Mouse (Mus musculus) heart, postnatal 4 days (tissue): Measurements from ENCODE around the gene Tmem182. TPM values are rescaled to one million over a fixed set of nuclear protein-coding genes. Genes with fewer than 3 reads are reported as not detected.

ENCODE experiments used
- DNase-seq: peaks from one replicate; pipeline ENCODE4 v3.0.0; 2021
- total RNA-seq, 2 experiments: library from RNA; stranded (reverse); gene quantifications; 2 replicates each; pipeline ENCODE4 v1.2.3; 2021

The Tmem182 gene
- total RNA-seq: 100 to 1,000 TPM in 1 of 2 experiments, 10 to 100 TPM in 1; 99.0 to 101 TPM

DNA sequence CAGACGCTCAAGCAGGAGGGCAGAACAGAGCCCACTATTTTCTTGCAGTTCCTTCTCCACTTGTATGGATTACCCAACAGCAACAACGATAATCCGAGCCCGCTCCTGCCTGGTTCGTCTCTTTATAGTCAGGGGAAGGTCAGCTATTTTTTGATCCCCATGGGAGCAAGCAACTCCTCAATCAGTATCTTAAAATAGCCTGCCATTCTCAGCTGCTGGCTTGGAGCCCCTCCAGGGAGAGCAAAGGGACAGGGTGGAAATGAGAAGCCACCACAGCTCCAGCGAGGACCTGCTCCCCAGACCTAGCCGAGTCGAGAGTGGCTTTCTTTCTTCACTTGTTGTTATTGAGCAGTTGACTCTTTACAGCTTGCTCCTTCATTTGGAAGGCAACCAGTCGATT, at the start of gene Tmem182:
Tmem182 (plus strand) TSS at position 251 of the 400 bp plus-strand sequence.
- DNase-seq: peak; percentile 85

DNA sequence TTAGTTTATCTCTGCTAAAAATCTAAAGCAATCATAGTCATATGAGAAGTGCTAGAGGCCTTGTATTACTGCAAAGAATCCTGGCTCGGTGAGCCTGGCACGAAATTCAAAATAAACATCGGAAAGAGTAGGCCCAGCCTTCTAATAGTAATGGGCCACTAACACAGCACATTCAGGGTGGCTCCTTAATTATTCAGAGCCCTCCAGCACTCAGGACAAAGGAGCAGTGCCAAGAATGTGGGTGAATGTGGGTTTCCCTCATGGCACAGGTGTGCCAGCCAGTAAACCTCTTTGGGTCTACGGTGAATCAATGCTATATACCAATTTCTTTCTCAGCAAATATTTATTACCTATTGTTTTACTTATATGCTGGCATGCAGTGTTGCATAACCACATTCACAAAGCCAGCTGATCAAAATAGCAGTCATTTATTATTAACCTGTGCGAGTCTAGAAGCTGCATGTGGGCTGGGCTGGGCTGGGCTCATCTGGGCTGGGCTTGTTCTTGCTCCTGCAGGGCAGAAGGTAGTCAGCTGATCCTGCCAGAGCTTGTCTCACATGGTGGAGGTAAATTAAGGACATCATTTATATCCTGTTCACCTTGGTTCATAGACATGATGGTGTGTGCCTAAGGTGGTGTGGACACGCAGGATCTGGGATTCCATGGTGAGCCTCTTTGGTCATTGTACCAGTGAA, 45.5 kb upstream of the Tmem182 start:
- no peak for DNase-seq

DNA sequence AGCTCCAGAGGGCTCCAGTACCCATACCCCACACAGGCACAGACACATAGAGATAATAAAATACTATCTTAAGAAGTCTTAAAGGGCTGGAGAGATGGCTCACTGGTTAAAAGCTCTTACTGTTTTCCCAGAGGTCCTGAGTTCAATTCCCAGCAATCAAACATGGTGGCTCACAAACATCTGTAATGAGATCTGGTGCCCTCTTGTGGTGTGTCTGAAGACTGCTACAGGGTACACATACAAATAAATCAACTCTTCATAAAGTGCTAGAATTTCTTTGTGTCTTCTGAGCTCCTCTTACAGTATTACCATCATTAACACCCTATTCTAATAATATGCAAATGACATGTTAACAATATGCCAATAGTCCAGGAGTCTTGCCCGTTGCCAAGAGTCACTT, 41.4 kb upstream of the Tmem182 start:
- no peak for DNase-seq

DNA sequence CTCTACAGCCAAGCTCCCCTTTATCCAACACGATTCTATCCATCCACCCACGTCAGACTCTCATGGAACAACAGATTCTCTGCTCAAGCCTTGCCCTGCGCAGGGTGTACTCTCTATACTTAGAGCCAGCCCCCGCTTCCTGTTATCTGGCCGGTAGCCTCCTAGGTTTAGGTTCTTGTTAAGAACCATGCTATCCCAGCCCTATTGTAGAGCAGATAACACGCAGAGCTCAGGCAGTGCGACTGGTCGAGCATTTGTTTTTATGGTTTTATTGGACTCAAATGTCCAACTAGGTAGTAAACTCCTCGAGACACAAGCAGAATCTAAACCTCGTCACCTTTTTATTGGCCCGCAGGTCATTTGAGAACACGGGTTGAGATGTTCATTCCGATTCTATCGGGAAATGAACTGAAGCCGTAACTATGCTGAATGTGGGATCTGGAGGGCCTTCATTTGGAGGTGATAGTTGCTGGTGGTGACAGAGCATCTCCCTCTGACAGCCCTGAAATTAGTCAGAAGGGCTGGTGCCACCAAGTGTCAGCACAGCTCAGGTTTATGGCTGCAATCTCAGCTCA, 40.6 kb upstream of the Tmem182 start:
- no peak for DNase-seq

DNA sequence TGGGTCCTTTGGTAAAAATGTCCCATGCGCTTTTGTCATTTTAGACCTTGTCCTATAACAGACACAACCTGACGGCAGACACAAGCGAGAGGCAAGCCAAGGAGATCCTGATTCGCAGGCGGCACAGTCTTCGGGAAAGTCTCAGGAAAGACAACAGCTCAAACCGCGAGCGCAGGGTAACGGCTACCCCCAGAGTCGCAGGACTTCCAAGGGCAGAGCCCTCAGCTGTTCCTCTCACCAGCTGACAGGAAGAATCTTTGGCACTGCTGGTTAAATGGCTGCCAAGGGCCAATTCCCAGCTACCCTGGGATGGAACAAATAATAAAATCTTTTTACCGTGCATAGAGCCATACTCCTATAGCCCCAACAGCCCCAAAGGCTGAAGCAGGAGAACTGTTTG, 39.9 kb upstream of the Tmem182 start:
- DNase-seq: no peak

DNA sequence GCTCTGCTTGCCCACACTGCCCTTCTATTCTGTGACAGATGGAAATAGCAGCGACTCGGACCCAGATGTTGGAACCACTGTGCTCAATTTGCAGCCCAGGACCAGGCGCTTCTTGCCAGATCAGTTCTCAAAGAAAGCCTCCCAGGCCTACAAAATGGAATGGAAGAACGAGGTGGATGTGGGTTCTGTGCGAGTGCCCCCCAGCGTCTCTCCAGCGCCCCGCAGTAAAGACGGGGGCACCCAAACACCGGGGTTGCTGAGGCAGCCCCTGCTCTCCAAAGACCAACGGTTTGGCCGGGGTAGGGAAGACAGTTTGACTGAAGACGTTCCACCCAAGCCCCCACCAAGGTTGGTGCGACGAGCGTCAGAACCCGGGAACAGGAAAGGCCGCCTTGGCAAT, 37.8 kb upstream of the Tmem182 start:
- DNase-seq: no peak

DNA sequence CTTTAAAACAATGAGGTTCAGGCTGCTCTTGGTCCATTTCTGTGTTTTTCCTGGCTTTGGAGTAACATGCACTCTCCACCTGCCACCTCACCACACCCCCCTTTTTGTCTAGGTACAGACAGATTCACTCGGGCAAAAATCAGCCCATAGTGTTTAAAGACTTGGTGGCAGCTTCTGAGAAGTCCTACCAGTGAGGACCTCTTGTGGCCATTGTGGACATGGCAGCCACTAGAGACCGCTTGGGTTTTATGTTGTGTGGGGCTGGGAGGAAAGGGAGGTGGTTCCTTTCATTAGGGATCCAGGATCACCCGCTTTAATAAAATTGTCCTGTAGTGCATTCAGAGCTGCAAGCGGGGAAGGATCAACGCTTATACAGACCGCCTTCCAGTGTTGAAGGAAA, 36.8 kb upstream of the Tmem182 start:
- DNase-seq: peak; percentile 66

DNA sequence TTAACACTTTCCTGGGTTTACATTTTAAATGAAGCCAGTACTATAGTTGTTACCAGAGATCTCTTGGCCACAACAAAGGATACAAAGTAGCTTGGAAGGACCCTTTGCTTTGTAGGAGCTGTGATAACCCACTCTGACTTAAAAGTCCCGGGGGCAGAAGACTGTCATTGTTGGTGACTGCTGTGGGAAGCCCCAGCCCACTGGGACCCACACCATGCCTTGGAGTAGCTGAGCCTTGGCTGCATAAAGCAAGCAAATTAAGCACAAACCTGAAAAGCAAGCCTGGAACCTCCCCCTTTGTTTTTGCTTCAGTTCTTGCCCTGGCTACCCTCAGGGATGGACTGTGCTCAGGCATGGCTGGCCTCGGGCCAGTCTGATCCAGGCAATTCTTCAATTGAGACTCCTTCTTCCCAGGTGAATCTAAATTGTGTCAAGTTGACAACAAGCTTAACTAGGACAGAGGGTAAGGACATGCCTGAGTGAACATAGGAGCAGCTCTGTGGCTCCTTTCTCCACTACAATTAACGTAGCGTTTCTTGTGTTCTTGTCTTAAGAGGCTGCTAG, 36.0 kb upstream of the Tmem182 start:
- no peak for DNase-seq

DNA sequence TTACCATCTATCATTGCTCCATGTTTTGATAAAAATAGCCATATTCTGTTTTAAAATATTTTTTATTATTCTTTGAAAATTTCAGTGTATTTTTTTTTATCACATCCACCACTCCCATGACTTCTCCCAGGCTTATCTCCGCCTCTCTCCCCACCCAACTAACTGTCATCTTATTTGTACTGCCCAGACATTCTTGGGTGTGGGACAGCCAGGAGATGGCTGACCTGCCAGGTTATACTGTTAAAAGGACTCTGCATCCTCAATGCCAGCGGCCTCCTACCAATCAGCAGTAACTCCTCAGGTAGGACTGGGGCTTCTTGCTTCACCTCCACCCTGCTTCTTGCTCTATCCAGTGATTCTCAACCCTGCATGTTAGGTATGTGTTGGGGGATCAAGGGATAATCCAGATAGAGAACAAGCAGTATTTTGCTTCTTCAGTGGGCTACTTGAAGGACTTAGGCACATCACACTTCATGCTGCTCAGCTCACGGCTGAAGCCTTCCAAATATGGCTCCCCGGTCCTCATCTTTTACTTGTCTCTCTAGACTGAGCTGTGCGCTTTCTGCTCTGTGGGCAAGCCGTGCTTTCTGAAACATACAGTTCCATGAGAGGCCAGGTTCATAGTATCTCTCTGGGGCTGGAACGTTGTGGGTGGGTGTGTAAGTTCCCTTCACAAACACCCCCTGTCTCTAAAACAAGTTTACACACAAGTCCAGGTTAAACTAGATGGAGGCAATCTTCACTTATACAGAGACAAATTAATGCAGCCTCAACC, 34.0 kb upstream of the Tmem182 start:
- DNase-seq: no peak

DNA sequence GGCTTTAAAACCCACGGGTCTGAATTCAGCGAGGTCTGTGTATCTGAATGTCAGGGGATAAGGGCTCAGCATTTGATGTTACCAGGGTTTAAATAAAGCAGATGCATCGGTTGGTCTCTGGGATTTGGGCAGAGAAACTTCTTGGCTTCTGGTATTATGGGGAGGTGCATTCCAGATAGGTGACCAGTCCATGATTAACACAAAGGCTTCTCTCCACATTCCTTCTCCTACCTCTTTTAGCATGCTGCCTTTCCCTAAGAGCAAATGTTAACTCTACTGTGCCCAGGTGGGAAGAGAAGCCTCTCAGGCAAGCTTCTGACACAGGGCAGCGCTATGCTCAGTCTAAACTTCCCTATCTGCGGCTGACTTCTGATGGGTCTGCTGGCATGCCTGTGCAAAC, 32.2 kb upstream of the Tmem182 start:
- DNase-seq: no peak

DNA sequence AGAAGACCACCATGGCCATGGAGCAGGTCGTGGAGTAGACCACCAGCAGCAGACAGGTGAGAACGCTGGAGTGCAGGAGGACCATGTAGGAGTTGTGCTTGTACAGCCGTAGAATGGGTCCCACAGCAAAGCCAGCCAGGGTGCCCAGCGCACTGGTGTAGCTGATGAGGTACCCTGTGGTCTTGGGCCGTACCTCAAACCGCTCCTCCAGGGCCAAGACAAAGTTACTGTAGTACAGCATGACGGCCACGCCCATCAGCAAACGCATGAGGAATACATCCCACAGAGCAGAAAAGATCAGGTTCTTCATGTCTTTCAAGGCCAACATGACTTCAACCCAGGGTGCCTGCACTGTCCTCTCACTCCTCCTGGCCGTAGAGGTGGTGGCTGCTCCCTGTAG, 31.4 kb upstream of the Tmem182 start:
- DNase-seq: no peak

DNA sequence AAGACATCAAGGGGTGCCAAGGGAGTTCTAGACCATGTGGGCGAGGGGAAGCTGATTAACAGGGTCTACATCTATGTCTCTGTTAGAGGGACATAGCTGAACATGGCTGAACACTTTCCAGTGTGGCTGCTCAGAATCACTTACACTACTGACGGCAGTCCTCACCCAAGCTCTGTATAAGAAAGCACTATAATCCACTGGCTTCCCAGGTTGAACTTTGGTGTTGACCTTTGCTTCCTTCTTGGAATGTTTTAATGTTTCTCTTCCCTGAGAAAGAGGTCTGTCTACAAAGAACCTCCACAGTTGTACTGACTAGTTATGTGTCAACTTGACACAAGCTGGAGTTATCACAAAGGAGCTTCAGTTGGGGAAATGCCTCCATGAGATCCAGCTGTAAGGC, 29.3 kb upstream of the Tmem182 start:
- no peak for DNase-seq

DNA sequence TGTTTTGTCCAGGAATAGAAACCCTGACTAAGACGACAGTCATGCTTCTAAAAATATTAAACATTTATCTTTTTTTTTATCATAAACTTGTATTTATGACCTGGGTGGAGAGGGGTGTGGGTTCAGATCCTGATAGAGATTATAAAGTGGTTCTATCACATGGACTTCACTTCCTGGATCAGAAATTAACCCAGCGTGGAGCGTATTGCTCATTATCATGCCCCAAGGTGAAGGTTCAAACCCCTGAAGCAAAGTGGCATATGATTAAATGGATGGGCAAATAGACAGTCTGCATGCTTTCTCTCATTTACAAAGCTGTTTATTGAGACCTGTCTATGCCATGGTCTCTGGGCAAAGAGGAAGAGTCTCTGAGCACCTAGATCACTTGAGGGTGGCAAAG, 28.6 kb upstream of the Tmem182 start:
- DNase-seq: no peak

DNA sequence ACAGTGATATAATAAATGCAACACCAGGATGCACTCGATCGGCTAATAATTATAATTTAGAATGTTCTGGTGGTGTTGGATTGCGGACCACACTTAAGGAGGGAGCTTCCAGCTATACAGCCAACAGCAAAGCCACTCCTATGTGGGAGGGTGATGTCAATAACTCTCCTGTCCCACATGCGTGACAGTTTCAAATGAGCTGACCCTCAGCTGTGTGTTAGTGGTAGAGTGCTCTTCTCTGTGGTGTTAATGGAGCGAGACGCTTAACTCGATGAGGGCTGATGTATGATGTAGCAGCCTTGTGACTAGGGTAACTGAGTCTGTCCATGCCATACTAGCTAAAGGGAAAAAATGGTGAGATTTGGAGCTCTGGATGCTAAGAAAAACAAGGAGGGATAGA, 22.0 kb upstream of the Tmem182 start:
- no peak for DNase-seq

DNA sequence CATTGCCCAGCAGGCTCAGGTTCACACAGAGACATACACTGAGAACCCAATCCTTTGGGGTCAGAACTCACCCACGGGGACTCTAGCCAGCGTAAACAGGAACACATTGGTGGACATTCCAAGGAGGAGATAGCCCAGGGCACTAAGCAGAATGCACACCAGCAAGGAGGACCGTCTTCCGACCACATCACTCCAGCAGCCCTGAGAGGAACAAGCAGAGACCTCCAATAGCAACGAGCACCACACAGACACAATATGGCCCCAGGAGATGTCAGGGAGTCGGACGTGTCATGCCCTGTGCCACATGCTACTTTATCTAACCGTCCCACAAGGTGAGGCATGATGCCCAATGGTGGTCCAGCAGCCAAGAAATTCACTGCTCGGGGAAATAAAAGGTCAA, 21.1 kb upstream of the Tmem182 start:
- DNase-seq: no peak

DNA sequence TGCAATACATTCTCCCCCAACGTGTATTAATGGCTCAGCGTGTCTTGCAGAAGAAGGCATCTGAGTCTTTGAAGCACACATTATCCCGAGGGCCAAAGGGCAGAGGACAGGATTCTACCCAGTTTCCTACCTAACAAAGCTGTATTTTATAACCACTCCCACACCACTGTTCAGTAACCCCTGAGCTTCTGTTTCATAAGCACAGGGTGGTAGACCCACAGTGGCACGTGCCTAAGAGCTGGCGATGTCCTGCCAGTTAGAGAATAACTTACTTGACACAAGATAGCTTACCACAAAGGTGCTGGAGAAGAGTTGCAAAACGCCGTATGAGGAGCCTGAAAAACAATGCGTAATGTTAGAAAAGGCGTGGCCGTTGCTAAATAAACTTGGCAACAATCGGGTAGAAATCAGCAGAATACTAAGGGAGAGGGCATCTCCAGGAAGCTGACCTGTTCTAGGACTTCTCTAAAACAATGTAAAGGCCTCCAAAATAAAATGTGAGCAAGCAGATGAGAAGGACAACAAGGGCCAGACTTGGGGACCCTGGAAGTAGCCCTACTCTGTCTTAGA, 19.4 kb upstream of the Tmem182 start:
- no peak for DNase-seq

DNA sequence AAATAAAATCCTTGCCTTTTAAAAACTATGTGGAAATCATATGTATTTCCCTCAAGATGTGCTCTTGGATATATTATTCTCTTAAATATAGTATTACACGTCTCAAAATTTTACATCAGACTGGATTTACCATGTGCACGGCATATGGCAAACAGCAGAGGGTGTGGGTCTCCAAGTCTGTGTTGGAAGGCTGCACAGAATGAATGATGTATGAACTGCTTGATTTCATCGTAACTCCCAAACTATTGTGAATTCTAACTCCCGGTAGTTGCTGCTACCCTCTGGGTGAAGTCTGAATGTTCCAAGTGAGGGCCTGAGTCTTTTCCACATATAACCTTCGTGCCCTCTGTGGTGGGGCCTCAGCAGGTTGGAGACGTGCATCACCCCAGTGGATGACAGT, 16.4 kb upstream of the Tmem182 start:
- DNase-seq: no peak

DNA sequence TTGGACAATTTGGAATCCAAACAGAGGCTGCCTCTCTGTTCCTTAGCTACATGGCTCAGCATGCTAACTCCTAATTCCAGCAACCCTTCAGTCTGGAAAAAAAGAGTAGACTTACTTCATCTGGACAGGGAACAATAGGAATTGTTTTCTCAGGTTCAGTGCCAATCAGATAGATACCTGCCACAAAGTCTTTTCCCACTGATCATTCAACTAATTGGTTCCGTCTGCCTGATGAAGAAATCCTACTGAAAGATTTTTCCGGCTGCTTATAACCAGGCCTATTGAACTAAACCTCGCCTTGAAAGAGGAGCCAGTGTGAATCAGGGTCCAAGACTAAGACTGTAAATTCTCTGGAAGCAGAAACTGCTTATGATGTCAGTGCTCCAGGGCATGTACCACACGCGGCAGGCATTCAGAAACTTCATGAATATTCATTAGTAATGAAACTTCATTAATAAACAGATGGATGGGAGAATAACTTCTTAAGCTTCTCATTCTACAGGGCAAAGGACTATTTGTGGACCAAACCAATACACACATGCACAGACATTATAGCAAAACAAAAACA, 15.7 kb upstream of the Tmem182 start:
- DNase-seq: no peak

DNA sequence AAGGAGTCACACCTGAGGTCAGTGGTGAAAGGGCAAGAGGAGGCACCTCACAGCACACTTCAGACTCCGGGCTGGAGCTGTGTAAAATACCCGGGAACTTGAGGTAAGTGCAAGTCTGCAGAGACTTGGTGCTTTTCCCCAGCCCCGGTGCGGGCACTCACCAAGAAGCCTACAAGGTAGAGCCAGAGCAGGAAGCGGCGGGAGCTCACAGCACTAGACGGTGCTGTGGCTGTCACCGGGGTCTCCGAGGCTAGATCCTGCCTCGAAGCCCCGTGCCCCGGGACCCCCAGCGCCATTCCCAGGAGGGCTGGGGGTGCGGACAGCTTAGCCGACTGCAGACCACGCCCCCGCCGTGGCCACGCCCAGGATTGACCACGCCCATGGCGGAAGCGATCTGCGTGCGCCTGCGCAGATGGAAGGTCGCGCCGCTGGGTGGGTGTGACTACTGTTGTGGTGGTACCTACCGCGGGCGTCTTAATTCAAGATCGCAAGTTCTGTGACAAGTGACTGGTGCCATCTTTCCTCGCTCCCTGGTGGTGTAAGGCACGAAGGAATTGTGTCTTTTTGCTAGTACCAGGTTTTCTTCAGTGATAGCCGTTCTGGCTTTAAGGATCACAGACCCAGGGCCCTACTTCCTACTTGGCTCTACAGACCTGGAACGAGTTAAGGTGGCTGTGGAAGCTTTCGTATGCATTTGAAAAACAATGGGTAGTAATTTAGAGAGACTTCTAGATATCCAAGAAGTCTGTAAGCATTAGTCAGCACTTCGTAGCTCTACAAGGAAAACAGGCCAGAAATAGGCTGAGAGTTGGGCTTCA, 14.9 kb upstream of the Tmem182 start, which contains the start of gene Mfsd9:
Mfsd9 (minus strand) TSS at position 364 of the 818 bp plus-strand sequence.
- DNase-seq: peak; percentile 95

DNA sequence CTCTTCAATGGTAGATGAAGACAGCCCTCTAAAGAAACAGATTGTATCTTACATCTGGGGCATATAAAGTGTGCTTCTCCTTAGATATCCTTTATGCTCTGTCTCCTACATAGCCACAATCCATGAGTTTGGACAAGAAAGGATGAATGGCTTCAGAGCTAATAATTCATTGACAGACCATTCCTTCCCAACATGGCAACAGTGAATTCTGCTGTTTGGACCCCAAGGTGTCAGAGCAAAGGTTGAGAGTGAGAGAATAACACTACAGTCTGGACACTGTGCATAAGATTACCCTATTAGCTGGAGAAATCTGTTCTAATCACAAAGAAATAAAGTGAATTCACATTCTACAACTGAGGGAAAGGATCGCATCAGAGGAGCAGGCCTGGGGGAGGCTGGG, 9.9 kb upstream of the Tmem182 start:
- no peak for DNase-seq

DNA sequence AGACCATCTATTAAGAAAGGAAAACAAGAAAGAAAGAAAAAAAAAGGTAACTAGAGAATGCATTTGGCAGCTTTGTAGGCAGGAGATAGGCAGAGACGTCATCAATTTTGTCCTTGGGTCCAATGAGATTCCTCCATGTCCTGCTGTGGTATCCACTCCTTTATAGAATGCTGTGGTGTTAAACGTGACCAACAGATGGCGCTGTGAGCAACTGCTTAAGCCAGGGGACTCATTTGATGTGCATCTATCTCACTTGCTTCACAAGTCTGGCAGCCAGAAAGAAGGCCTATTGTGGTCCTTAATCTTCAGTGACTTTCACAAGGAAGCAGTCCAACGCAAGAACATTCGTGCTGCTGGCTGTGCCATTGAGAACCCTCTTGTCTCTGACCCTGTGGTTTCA, 8.1 kb upstream of the Tmem182 start:
- peak; percentile 85 for DNase-seq

DNA sequence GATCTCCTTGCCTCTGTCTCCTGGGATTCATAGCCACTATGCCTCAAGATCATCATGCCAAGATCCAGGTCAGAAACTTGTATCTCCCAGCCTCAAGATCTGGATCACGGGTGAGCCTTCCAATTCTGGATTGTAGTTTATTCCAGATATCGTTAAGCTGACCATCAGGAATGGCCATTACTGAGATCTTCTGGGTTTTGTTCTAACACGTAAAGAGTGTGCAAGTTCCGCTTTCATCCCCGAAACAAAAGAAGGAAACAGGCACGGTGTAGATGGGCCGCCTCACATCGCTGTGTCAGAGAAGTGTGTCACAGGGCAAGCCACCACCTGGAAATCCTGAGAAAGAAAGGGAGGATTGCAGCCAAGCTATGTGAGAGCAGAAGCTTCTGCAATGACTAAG, 6.3 kb upstream of the Tmem182 start:
- no peak for DNase-seq
